Mouse (Mus musculus) kidney, adult 2 months (tissue): Measurements from ENCODE around the gene Nid2. TPM values are rescaled to one million over a fixed set of nuclear protein-coding genes. Genes with fewer than 3 reads are reported as not detected.

Source experiments
- DNase-seq: peaks from one replicate; pipeline ENCODE4 v3.0.0; 2021
- H3K27ac ChIP-seq: fragments of 200-500 bp; 2 replicates; pipeline ENCODE4 v1.5.1; 2012; ENCODE audit warnings: low read depth, low read length, control low read depth, inconsistent platforms; ENCODE audit not compliant: insufficient read depth
- H3K27me3 ChIP-seq: fragments of 200-500 bp; replicated peaks from 2 replicates; pipeline ENCODE4 v1.6.1; 2012; ENCODE audit warnings: mild to moderate bottlenecking, moderate library complexity, low read length, inconsistent platforms; ENCODE audit not compliant: control insufficient read depth, insufficient read depth
- H3K36me3 ChIP-seq: fragments of 200-500 bp; 2 replicates; pipeline ENCODE4 v1.6.1; 2012; ENCODE audit warnings: mild to moderate bottlenecking, moderate library complexity, low read length, inconsistent platforms; ENCODE audit not compliant: control insufficient read depth, insufficient read depth
- H3K4me1 ChIP-seq: fragments of 200-500 bp; 2 replicates; pipeline ENCODE4 v1.6.1; 2011; ENCODE audit warnings: low read length; ENCODE audit not compliant: control insufficient read depth, insufficient read depth
- H3K4me3 ChIP-seq: fragments of 200-500 bp; 2 replicates; pipeline ENCODE4 v1.5.1; 2011; ENCODE audit warnings: mild to moderate bottlenecking, low read depth, low read length, control low read depth; ENCODE audit not compliant: insufficient read depth
- CTCF ChIP-seq: fragments of 200-500 bp; conservative IDR thresholded peaks from 2 replicates; pipeline ENCODE4 v1.5.1; 2011; ENCODE audit warnings: low read depth, mild to moderate bottlenecking, control low read depth, low read length, moderate library complexity, mixed read lengths; ENCODE audit not compliant: insufficient read depth, insufficient read length
- POLR2A ChIP-seq: fragments of 200-500 bp; IDR thresholded peaks from one replicate; pipeline ENCODE4 v1.6.1; 2011; ENCODE audit warnings: low read depth, low read length, control low read depth
- WGBS: fragments of 180-500 bp; shearing (Covaris S2); methylation state at CpG from one replicate; pipeline ENCODE4 v1.1.7; 2018; 5-methylcytosine and 5-hydroxymethylcytosine counted together
- polyA plus RNA-seq: library from polyadenylated mRNA; depleted of rRNA; stranded (reverse); fragments of >200 nt; gene quantifications from 2 replicates; pipeline ENCODE4 v1.2.3, GENCODE M21; 2012

Gene Nid2
- polyA plus RNA-seq, 1 experiment = 17.6 TPM

GRCm38 (mm10) chr14:19733490-19734282, 17.4 kb upstream of the Nid2 start:
- WGBS = 37% methylated on average over 4 of the region's 4 CpGs
- TF ChIP-seq CTCF = no peak
- no peak for TF ChIP-seq POLR2A
- H3K4me3 ChIP-seq = no peak overlapping the region

GRCm38 (mm10) chr14:19735303-19735702, 15.8 kb upstream of the Nid2 start:
- Histone ChIP-seq H3K27ac (no peak overlapping the region), H3K27me3 (no peaks in the 10 kb centered on the region), H3K36me3 (no peaks in the 10 kb centered on the region), H3K4me3 (no peak overlapping the region), H3K4me1 (0 out of 2 replicates have a peak, but pooled peaks cover 4% of the 10 kb centered on the region)
- 74% methylated on average over 6 of the region's 6 CpGs for WGBS
- DNase-seq = no peak
- no peak for TF ChIP-seq POLR2A
- no peak for TF ChIP-seq CTCF

More at GRCm38 (mm10) chr14:19733490-19734282, 17.4 kb upstream of the Nid2 start:
- Histone ChIP-seq H3K27ac (peak overlapping the region; percentile 5; the same call in 1 of the 2 replicates), H3K36me3 (no peaks in the 10 kb centered on the region), H3K27me3 (no peaks in the 10 kb centered on the region), H3K4me1 (no peaks in the 10 kb centered on the region)
- DNase-seq = peak; percentile 70

GRCm38 (mm10) chr14:19737568-19737967, 13.5 kb upstream of the Nid2 start:
- H3K36me3 ChIP-seq = no peaks in the 10 kb centered on the region

GRCm38 (mm10) chr14:19738094-19738843, 12.8 kb upstream of the Nid2 start:
- Histone ChIP-seq H3K36me3 (no peaks in the 10 kb centered on the region), H3K4me1 (0 out of 2 replicates have a peak, but pooled peaks cover 4% of the 10 kb centered on the region), H3K27ac (no peak overlapping the region; the same call in 1 of the 2 replicates), H3K4me3 (no peak overlapping the region), H3K27me3 (no peaks in the 10 kb centered on the region)
- peak; percentile 50 for DNase-seq
- TF ChIP-seq CTCF = no peak
- no peak for TF ChIP-seq POLR2A
- 54% methylated on average over 5 of the region's 5 CpGs for WGBS

More at GRCm38 (mm10) chr14:19737568-19737967, 13.5 kb upstream of the Nid2 start:
- H3K27me3 ChIP-seq = no peaks in the 10 kb centered on the region
- no peak overlapping the region for H3K27ac ChIP-seq
- no peak overlapping the region for H3K4me3 ChIP-seq
- 0 out of 2 replicates have a peak, but pooled peaks cover 4% of the 10 kb centered on the region for H3K4me1 ChIP-seq
- DNase-seq = no peak
- TF ChIP-seq CTCF = no peak
- TF ChIP-seq POLR2A = no peak

GRCm38 (mm10) chr14:19739416-19740146, 11.5 kb upstream of the Nid2 start:
- no peak overlapping the region for H3K27ac ChIP-seq

GRCm38 (mm10) chr14:19740147-19740738, 10.8 kb upstream of the Nid2 start:
- TF ChIP-seq CTCF (no peak), POLR2A (no peak)
- Histone ChIP-seq H3K27ac (no peak overlapping the region), H3K4me3 (no peak overlapping the region), H3K27me3 (no peaks in the 10 kb centered on the region), H3K4me1 (0 out of 2 replicates have a peak, but pooled peaks cover 7% of the 10 kb centered on the region), H3K36me3 (no peaks in the 10 kb centered on the region)
- WGBS = 86% methylated on average over 6 of the region's 6 CpGs
- no peak for DNase-seq

More at GRCm38 (mm10) chr14:19739416-19740146, 11.5 kb upstream of the Nid2 start:
- peak; percentile 75 for DNase-seq
- 44% methylated on average over 9 of the region's 9 CpGs for WGBS
- Histone ChIP-seq H3K36me3 (no peaks in the 10 kb centered on the region), H3K4me3 (no peak overlapping the region), H3K27me3 (no peaks in the 10 kb centered on the region), H3K4me1 (0 out of 2 replicates have a peak, but pooled peaks cover 4% of the 10 kb centered on the region)
- TF ChIP-seq POLR2A = no peak
- no peak for TF ChIP-seq CTCF
